Mouse (Mus musculus) megakaryocyte, embryonic 14.5 days (primary cell): ENCODE results near the gene Maml2.

Experiments
- FLI1 ChIP-seq: IDR thresholded peaks from 2 replicates; pipeline ENCODE4 v1.6.1; 2012; ENCODE audit warnings: low read length, inconsistent platforms, mixed read lengths
- GATA1 ChIP-seq: IDR thresholded peaks from 3 replicates; pipeline ENCODE4 v1.6.1; 2012; ENCODE audit warnings: mixed read lengths, low read length, inconsistent platforms, borderline replicate concordance

GRCm38 (mm10) chr9:13533076-13533707 is 235.4 kb downstream of the Maml2 start:
- TF ChIP-seq GATA1 (no peak), FLI1 (no peak)
